Mouse (Mus musculus) heart, adult 10 weeks (tissue): ENCODE data around the gene S100pbp. TPM values are rescaled to one million over a fixed set of nuclear protein-coding genes. Genes with fewer than 3 reads are reported as not detected.

Experiments
- polyA plus RNA-seq: library from polyadenylated mRNA; stranded (reverse); fragments of 350-450 nt; fragmentation: Illumina TruSeq; extraction: RNeasy Lipid Tissue Mini Kit (QIAGEN cat#74804); gene quantifications from one replicate; pipeline ENCODE4 v1.2.3, GENCODE M21; 2014; ENCODE audit warnings: low read depth, low replicate concordance

Gene S100pbp
- 12.3 TPM for polyA plus RNA-seq

DNA sequence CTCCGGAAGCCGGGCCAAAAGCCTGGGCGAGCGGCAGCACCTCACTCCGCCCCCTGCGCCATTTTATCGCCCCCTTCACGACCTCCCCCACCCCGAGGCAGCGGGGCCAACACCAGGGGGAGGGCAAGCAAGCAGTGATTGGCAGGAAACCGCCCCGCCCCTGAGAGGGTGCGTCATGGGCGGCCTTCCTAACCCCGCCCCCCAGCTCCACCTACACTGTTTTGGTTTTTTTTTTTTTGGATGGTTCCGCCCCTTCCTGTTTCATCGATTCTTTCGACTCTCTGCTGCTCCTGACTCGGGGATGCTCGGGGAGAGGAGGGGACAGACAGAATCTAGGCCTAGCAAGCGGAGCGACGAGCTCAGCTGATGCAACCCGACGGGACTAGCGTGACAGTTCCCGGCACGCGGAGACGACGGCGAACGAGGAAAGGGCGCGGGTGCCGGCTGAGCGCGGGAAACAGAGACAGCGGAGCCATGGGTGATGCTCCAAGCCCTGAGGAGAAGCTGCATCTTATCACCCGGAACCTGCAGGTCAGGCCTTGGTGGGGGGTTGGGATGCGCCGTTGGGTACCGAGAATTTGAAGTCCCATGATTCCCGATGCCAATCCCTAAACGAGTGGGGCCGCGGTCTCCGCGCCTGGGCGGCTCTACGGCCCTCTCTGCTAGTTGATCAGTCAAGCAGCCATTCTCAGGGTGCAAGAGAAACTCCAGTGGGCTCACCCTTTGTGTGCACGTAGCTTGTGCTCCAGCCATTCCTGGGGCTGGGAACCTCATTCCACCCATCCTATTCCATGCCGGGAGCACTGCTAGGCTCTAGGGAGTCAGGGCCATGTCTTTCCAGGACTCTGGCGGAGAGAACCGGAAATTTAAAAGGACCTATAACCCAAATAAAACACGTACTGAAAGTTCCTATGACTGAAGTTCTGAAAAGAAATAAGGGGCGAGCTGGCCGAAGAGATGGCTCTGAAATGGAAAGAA is at the start of gene S100pbp, which contains the start of gene Yars:
Gene S100pbp, minus strand, starts transcription at position 186 of the 978 bp plus-strand sequence.
Gene Yars, plus strand, starts transcription at position 219 of the 978 bp plus-strand sequence.

DNA sequence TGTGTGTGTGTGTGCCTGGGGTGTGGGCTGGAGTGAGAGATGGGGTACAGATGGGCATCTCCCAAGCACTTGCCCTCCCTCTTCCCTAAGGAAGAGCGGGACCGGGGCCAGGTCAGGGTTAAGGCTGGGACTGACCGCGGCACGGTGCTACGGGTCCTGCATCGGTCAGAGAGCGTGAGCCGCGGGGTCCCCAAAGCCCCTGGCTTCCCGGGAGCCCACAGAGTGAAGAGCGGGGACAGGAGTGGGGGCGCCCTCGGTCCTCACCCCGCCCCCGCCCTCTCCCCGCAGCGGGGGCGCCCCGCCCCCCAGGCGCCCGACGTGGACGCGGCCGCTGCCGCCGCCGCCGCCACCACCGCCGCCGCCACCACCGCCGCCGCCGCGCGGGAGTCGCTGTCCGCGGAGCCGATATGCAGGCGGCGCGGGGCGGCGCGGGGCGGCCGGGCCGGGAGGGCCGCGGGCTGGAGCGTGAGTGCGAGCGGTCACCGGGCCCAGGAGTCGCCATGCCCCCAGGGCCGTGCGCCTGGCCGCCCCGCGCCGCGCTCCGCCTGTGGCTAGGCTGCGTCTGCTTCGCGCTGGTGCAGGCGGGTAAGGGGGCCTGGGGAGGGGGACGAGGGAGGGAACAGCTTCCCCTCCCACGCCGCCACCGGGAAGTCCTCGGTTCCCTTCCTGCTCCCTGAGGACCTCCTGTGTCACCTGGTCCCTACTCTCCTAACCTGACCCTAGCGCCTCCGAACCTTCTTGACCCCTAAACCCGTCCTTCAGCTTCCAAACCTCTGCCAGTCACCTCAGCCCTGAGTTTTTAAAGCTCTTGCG is 52.7 kb downstream of the S100pbp start, which contains the start of gene Fndc5:
Gene Fndc5, plus strand, starts transcription at position 421 of the 813 bp plus-strand sequence.

DNA sequence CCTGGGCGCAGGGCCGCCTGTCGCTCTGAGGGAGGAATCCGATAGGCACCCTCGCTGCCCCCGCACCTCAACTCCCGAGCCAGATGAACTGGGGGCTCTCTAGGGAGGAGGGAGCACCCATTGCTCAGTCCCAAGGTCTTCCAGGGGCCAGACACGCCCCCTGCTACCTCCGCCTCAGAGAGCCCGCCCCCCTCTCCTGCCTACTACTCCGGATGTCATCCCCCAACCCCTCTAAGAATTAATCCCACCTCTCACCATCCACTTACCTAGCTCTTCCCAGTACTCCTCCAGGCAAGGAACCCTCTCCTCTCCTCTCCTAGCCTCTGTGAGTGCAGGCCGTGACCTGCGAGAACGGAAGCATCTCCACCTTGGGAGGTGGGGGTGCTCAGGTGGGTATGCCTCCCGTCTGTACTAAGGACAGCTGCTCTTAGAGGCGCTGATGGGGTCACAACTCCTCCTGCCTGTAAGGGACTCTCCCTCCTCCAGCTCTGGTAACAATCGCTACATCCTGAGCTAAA is 67.9 kb downstream of the S100pbp start, which contains the start of gene Hpca:
Gene Hpca, minus strand, starts transcription at position 468 of the 518 bp plus-strand sequence.

DNA sequence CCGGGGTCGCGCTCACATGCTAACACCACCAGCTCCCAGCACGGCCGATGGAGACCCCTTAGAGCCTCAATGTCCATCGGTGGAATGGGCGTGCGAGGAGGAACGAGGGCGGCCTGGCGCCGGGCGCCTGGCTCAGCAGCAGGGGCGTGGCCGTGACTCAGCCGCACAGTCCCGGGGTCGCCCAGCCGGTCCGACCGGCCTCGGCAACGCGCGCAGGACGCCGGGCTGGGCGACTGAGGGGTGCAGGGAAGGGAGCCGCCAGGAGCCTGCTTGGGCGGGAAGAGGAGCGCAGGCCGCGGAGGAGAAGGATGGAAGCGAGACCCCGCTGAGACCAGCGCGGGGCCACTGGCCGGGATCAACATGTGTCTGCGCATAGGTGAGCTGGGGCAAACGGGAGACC is 84.2 kb downstream of the S100pbp start, which contains the start of gene Tmem54:
Gene Tmem54, plus strand, starts transcription at position 193 of the 400 bp plus-strand sequence.

Other genes with a start within 250 kb of the S100pbp start
- gene Azin2, start 227.3 kb downstream of the S100pbp start, polyA plus RNA-seq: 2.6 TPM
- 80.0 TPM for gene Ak2, start 197.8 kb downstream of the S100pbp start, polyA plus RNA-seq
- 25.3 TPM for gene Rnf19b, start 131.5 kb downstream of the S100pbp start, polyA plus RNA-seq
- gene Tmem54, start 84.2 kb downstream of the S100pbp start, polyA plus RNA-seq: not detected
- 0.39 TPM for gene Hpca, start 67.7 kb downstream of the S100pbp start, polyA plus RNA-seq
- 330 TPM for gene Fndc5, start 52.7 kb downstream of the S100pbp start, polyA plus RNA-seq
- gene Yars, start within 50 bp of the S100pbp start, polyA plus RNA-seq: 23.2 TPM
- 2.6 TPM for gene C77080, start 71.7 kb upstream of the S100pbp start, polyA plus RNA-seq
- 21.0 TPM for gene Sync, start 97.9 kb upstream of the S100pbp start, polyA plus RNA-seq
- 41.0 TPM for gene Rbbp4, start 145.6 kb upstream of the S100pbp start, polyA plus RNA-seq
- gene Zbtb8os, start 146.0 kb upstream of the S100pbp start, polyA plus RNA-seq: 33.3 TPM
- gene Zbtb8a, start 188.4 kb upstream of the S100pbp start, polyA plus RNA-seq: 3.6 TPM